Mouse (Mus musculus) forebrain, postnatal 0 days (tissue): Measurements from ENCODE around the gene Neu2. TPM values are rescaled to one million over a fixed set of nuclear protein-coding genes. Genes with fewer than 3 reads are reported as not detected.

Source experiments
- ATAC-seq: fragments of 200-750 bp; cut with Nextera tagmentation; 2 replicates; pipeline ENCODE4 v1.8.0; 2017; ENCODE audit warnings: mild to moderate bottlenecking, moderate library complexity
- DNase-seq: peaks from one replicate; pipeline ENCODE4 v3.0.0-alpha.2; 2015
- H3K27ac ChIP-seq: fragments of 300-500 bp; sonication (generic); 2 replicates; pipeline ENCODE4 v1.5.1; 2014; ENCODE audit warnings: low read depth, mild to moderate bottlenecking, antibody characterized with exemption, low read length, moderate library complexity, mixed read lengths
- H3K27me3 ChIP-seq: fragments of 300-500 bp; sonication (generic); 2 replicates; pipeline ENCODE4 v1.6.1; 2014; ENCODE audit warnings: mild to moderate bottlenecking, low read length, mixed read lengths; ENCODE audit not compliant: insufficient read depth
- H3K36me3 ChIP-seq: fragments of 300-500 bp; sonication (generic); 2 replicates; pipeline ENCODE4 v1.6.1; 2014; ENCODE audit warnings: mild to moderate bottlenecking, moderate library complexity; ENCODE audit not compliant: insufficient read depth
- H3K4me1 ChIP-seq: fragments of 300-500 bp; sonication (generic); 2 replicates; pipeline ENCODE4 v1.6.1; 2014; ENCODE audit warnings: antibody characterized with exemption; ENCODE audit not compliant: insufficient read depth
- H3K4me2 ChIP-seq: fragments of 300-500 bp; sonication (generic); 2 replicates; pipeline ENCODE4 v1.6.1; 2014; ENCODE audit warnings: low read depth, mild to moderate bottlenecking, moderate library complexity
- H3K4me3 ChIP-seq: fragments of 300-500 bp; sonication (generic); 2 replicates; pipeline ENCODE4 v1.5.1; 2014; ENCODE audit warnings: low read depth, low read length, mixed read lengths
- H3K9ac ChIP-seq: fragments of 300-500 bp; sonication (generic); 2 replicates; pipeline ENCODE4 v1.6.1; 2014; ENCODE audit warnings: mild to moderate bottlenecking
- H3K9me3 ChIP-seq: fragments of 300-500 bp; sonication (generic); 2 replicates; pipeline ENCODE4 v1.6.1; 2016; ENCODE audit warnings: low read length
- CTCF ChIP-seq: sonication (generic); IDR thresholded peaks from 2 replicates; pipeline ENCODE4 v1.5.1; 2016; ENCODE audit warnings: antibody characterized with exemption, control low read depth, low read depth
- WGBS: fragments of 180-500 bp; shearing (Covaris S2); extraction: QIAGEN DNeasy Blood & Tissue Kit; methylation state at CpG from one replicate; pipeline ENCODE4 v1.1.7; 2014; 5-methylcytosine and 5-hydroxymethylcytosine counted together
- polyA plus RNA-seq: library from polyadenylated mRNA; unstranded; fragments of >200 nt; fragmentation: Nextera tagmentation; extraction: Ambion mirVana; gene quantifications from 2 replicates; pipeline ENCODE4 v1.2.1, GENCODE M21; 2015
- total RNA-seq: library from RNA; depleted of rRNA; stranded (reverse); fragments of >200 nt; gene quantifications from 2 replicates; pipeline ENCODE4 v1.2.3, GENCODE M21; 2014

Neu2 gene
- total and polyA plus RNA-seq, 2 experiments from 2014 or later = 0.99 to 1.4 TPM

- 87% methylated on average over 4 of the region's 4 CpGs for WGBS
- no peak overlapping the region for H3K4me2 ChIP-seq
- H3K4me3 ChIP-seq = no peak overlapping the region
- H3K4me1 ChIP-seq = no peaks in the 10 kb centered on the region
- ATAC-seq (no peak), DNase-seq (no peak)
- H3K27ac ChIP-seq = no peak overlapping the region
- H3K27me3 ChIP-seq = no peaks in the 10 kb centered on the region
- TF ChIP-seq CTCF = no peak
- H3K9me3 ChIP-seq = no peaks in the 10 kb centered on the region
- H3K36me3 ChIP-seq = peaks cover 3% of the 10 kb centered on the region
- no peak overlapping the region for H3K9ac ChIP-seq
These were observed 27.1 kb upstream of the Neu2 start for GRCm38 (mm10) chr1:87482546-87482945.

DNA sequence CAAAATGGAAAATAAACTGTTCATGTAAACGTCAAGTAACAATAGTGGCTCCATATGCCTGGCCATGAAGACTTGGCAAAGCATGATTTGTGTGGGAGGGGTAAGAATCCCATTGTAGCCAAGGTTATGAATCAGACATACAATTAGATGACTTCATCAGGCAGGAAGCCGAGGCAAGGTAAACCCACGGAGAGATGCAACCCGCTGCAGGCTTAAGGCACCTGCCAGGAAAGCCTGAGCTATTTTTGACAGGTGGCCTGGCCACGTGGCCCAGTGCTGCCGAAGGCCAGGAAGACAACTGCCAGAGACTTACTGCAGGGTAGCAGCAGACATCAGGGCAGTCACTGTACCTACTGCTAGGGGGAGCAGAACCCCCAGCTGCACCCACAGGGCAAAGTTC, 23.3 kb upstream of the Neu2 start:
- no peak overlapping the region for H3K4me2 ChIP-seq
- H3K4me3 ChIP-seq = no peak overlapping the region
- no peak overlapping the region for H3K27ac ChIP-seq
- H3K4me1 ChIP-seq = no peaks in the 10 kb centered on the region
- TF ChIP-seq CTCF = no peak
- H3K36me3 ChIP-seq = peaks cover 12% of the 10 kb centered on the region
- WGBS = 67% methylated on average over 6 of the region's 6 CpGs
- H3K27me3 ChIP-seq = no peaks in the 10 kb centered on the region
- no peak overlapping the region for H3K9ac ChIP-seq
- DNase-seq (no peak), ATAC-seq (no peak)
- no peaks in the 10 kb centered on the region for H3K9me3 ChIP-seq

- no peaks in the 10 kb centered on the region for H3K9me3 ChIP-seq
- no peak overlapping the region for H3K4me2 ChIP-seq
- H3K4me1 ChIP-seq = no peaks in the 10 kb centered on the region
- H3K27ac ChIP-seq = no peak overlapping the region
- no peaks in the 10 kb centered on the region for H3K27me3 ChIP-seq
- peaks cover 15% of the 10 kb centered on the region for H3K36me3 ChIP-seq
- no peak overlapping the region for H3K4me3 ChIP-seq
- ATAC-seq = no peak
- DNase-seq = no peak
- H3K9ac ChIP-seq = no peak overlapping the region
- WGBS = 93% methylated on average over 3 of the region's 3 CpGs
- TF ChIP-seq CTCF = no peak
These were observed 17.4 kb upstream of the Neu2 start for GRCm38 (mm10) chr1:87492285-87492684.

GRCm38 (mm10) chr1:87493542-87493941, 16.1 kb upstream of the Neu2 start:
- no peak overlapping the region for H3K9ac ChIP-seq
- no peak for DNase-seq
- 54% methylated on average over 4 of the region's 4 CpGs for WGBS
- TF ChIP-seq CTCF = no peak
- H3K36me3 ChIP-seq = 0 out of 2 replicates have a peak, but pooled peaks cover 3% of the 10 kb centered on the region
- no peaks in the 10 kb centered on the region for H3K9me3 ChIP-seq
- H3K27me3 ChIP-seq = no peaks in the 10 kb centered on the region
- ATAC-seq = peak; percentile 77
- no peak overlapping the region for H3K4me3 ChIP-seq
- no peaks in the 10 kb centered on the region for H3K4me1 ChIP-seq
- no peak overlapping the region for H3K4me2 ChIP-seq
- no peak overlapping the region for H3K27ac ChIP-seq

- Histone ChIP-seq H3K4me2 (no peak overlapping the region), H3K36me3 (no peaks in the 10 kb centered on the region), H3K9me3 (no peaks in the 10 kb centered on the region), H3K4me1 (peaks cover 5% of the 10 kb centered on the region; the same call in 1 of the 2 replicates), H3K27me3 (0 out of 2 replicates have a peak, but pooled peaks cover 8% of the 10 kb centered on the region), H3K4me3 (no peak overlapping the region), H3K9ac (no peak overlapping the region), H3K27ac (no peak overlapping the region)
- ATAC-seq (no peak), DNase-seq (no peak)
- 97% methylated on average over 4 of the region's 4 CpGs for WGBS
- TF ChIP-seq CTCF = no peak
These were observed 4.2 kb upstream of the Neu2 start for GRCm38 (mm10) chr1:87505524-87505923.

DNA sequence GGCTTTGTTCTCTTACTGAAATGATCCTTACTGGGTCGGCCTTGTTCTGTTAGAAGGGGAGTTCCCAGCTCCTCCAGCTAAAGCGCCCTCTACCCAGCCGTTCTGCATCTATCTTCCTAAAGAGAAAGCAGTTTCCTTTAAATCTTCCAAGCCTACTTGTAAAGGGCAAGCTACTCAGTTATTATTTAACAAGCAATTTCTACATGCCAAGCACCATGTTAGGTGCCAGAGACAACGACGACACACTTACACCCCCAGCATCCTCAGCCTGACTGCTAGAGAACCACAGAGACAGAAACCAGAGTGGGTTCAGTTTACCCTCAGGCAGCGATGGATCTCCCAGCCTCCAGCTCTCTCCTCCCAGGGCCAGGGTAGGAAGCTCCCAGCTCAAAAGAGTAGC, 1.8 kb upstream of the Neu2 start:
- Histone ChIP-seq H3K9ac (no peak overlapping the region), H3K27me3 (peaks cover 12% of the 10 kb centered on the region; the same call in 1 of the 2 replicates), H3K4me3 (no peak overlapping the region), H3K4me2 (no peak overlapping the region; the same call in 1 of the 2 replicates), H3K4me1 (peaks cover 7% of the 10 kb centered on the region; the same call in 1 of the 2 replicates), H3K27ac (no peak overlapping the region), H3K9me3 (no peaks in the 10 kb centered on the region), H3K36me3 (no peaks in the 10 kb centered on the region)
- DNase-seq (no peak), ATAC-seq (no peak)
- WGBS = 57% methylated on average over 6 of the region's 6 CpGs
- TF ChIP-seq CTCF = no peak

DNA sequence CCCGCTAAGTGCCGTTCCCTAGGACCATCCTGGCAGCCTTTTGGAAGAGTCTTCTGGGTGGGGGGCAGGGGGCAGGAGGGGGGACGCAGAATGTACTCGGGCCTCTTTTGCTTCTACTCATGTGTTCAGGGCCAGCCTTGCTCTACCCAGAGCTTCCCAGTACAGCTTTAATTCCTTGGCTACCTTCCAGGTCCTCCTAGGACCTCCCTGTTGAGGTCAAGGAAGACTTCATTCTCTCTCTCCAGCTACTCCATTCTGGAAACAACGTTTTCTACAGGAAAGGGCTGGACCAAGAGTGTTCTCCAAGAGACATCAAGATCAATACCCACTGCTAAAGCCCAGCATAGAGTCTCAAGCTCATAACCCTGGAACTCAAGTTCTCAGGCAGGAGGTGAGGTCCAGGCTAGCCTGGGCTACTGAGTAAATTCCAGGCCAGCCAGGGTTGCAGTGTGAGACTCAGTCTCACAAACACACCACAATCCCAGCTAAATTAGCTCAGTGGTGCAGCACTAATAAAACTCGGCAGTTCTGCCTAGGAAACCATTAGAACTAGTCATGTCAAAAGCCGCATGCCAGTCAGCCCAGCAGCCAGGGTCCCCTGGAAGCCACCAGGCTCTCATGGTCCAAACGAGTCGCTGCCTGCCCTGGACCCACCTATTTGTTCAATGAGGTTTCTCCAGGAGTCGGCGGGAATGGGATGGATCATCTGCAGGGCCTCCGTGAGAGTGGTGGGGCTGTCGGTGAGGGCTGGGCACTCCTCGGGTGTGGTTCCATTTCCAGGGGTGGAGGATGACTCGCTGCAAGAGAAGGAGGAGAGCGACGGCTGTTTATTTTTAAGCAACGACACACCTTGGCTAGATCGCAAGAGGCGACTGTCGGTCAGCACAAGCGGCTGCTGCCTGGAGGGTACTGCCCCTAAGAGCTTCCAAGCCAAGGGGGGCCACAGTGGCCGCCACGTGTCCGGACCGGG, 813 bp upstream of the Neu2 start:
- Histone ChIP-seq H3K27me3 (peaks cover 12% of the 10 kb centered on the region; the same call in 1 of the 2 replicates), H3K4me2 (peak overlapping the region; percentile 94), H3K36me3 (no peaks in the 10 kb centered on the region), H3K4me3 (peak overlapping the region; percentile 78), H3K9ac (peak overlapping the region; percentile 80), H3K9me3 (no peaks in the 10 kb centered on the region), H3K27ac (no peak overlapping the region), H3K4me1 (peaks cover 7% of the 10 kb centered on the region; the same call in 1 of the 2 replicates)
- 19% methylated on average over 26 of the region's 26 CpGs for WGBS
- ATAC-seq (no peak), DNase-seq (no peak)
- TF ChIP-seq CTCF = no peak
